Mouse (Mus musculus) liver, embryonic 16.5 days (tissue): ENCODE results near the gene Rbm45. TPM values are rescaled to one million over a fixed set of nuclear protein-coding genes. Genes with fewer than 3 reads are reported as not detected.

Source experiments
- ATAC-seq: fragments of 200-750 bp; cut with Nextera tagmentation; 2 replicates; pipeline ENCODE4 v1.8.0; 2017; ENCODE audit warnings: low read depth, mild to moderate bottlenecking, moderate number of reproducible peaks, moderate library complexity
- H3K27ac ChIP-seq: fragments of 300-500 bp; sonication (generic); 2 replicates; pipeline ENCODE4 v1.5.1; 2014; ENCODE audit warnings: mild to moderate bottlenecking, low read length
- H3K27me3 ChIP-seq: fragments of 300-500 bp; sonication (generic); 2 replicates; pipeline ENCODE4 v1.6.1; 2014; ENCODE audit warnings: low read depth, low read length, mixed read lengths; ENCODE audit not compliant: control insufficient read depth, insufficient read depth
- H3K36me3 ChIP-seq: fragments of 300-500 bp; sonication (generic); 2 replicates; pipeline ENCODE4 v1.6.1; 2014; ENCODE audit warnings: mild to moderate bottlenecking; ENCODE audit not compliant: control insufficient read depth, insufficient read depth
- H3K4me1 ChIP-seq: fragments of 300-500 bp; sonication (generic); 2 replicates; pipeline ENCODE4 v1.6.1; 2014; ENCODE audit warnings: low read depth, low read length, mixed read lengths; ENCODE audit not compliant: control insufficient read depth
- H3K4me2 ChIP-seq: fragments of 300-500 bp; sonication (generic); 2 replicates; pipeline ENCODE4 v1.6.1; 2014; ENCODE audit warnings: low read depth, low read length, mixed read lengths
- H3K4me3 ChIP-seq: fragments of 300-500 bp; sonication (generic); 2 replicates; pipeline ENCODE4 v1.5.1; 2014; ENCODE audit warnings: low read depth, mild to moderate bottlenecking, low read length
- H3K9ac ChIP-seq: fragments of 300-500 bp; sonication (generic); 2 replicates; pipeline ENCODE4 v1.6.1; 2014; ENCODE audit warnings: low read depth, low read length
- H3K9me3 ChIP-seq: fragments of 300-500 bp; sonication (generic); replicated peaks from 2 replicates; pipeline ENCODE4 v1.6.1; 2016; ENCODE audit warnings: low read length; ENCODE audit not compliant: control insufficient read depth
- WGBS: fragments of 180-500 bp; shearing (Covaris S2); extraction: QIAGEN DNeasy Blood & Tissue Kit; methylation state at CpG from one replicate; pipeline ENCODE4 v1.1.7; 2014; ENCODE audit not compliant: insufficient replicate concordance; 5-methylcytosine and 5-hydroxymethylcytosine counted together
- polyA plus RNA-seq: library from polyadenylated mRNA; unstranded; fragments of >200 nt; fragmentation: Nextera tagmentation; extraction: Ambion mirVana; gene quantifications from 2 replicates; pipeline ENCODE4 v1.2.1, GENCODE M21; 2015

Rbm45 gene
- polyA plus RNA-seq, 1 experiment from 2014 or later: 4.9 TPM

DNA sequence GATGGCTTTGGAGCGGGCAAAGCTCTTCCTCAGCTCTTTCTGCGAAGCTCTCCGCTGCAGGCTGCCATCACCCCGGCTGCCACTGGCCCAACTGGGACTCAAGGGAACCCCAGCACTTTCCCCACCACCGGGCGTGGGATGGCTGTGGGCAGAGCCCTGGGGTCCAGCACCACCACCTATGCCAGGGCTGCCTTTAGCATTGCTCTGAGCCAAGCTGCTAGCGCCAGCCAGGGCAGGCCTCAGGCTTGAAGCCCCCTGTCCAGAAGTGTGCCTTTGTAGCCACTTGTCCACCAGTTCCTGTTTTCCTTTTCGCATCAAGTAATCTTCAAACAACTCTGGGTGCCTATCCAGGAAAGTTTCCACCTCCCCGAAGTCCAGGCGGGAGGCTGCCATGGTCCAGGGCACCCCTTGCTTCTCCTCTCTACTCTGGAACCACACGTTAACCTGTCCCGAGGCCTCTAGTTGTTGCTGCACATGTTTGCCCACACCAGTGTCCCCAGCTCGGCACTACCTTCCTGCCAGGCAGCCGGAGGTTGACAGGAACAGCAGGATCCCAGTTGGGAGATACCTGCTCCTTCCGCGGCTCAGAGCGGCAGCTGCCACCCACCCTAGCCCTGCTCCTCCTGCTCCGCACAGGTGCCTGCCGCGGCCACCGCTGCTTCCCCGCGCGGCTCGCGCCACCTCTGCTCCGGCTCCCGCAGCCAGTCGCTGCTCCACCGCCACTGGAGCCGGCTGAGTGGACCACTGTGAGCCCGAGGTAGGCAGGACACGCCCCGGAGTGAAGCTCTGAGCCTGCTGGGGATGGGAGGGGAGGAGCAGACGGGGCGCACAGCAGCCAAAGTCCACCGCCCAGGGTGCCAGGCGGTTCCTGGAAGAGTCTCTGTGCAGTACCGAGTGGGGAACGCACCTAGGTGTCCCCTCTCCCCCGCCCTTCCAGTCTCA is 31.3 kb upstream of the Rbm45 start, which contains the start of gene Pde11a:
Gene Pde11a, minus strand, starts transcription at position 560 of the 942 bp plus-strand sequence.
- Histone ChIP-seq H3K9ac (no peak within 1 kb of the TSS), H3K27me3 (peaks cover 6% of the 10 kb centered on the region), H3K4me1 (no peaks in the 10 kb centered on the region), H3K27ac (no peak within 1 kb of the TSS), H3K4me3 (peak within 1 kb of the TSS; percentile 44), H3K9me3 (no peaks in the 10 kb centered on the region), H3K4me2 (peak within 1 kb of the TSS; percentile 61), H3K36me3 (no peaks in the 10 kb centered on the region)
- peak; percentile 58; the same call in 1 of the 2 replicates for ATAC-seq
- 14% methylated on average over 41 of the region's 41 CpGs for WGBS

DNA sequence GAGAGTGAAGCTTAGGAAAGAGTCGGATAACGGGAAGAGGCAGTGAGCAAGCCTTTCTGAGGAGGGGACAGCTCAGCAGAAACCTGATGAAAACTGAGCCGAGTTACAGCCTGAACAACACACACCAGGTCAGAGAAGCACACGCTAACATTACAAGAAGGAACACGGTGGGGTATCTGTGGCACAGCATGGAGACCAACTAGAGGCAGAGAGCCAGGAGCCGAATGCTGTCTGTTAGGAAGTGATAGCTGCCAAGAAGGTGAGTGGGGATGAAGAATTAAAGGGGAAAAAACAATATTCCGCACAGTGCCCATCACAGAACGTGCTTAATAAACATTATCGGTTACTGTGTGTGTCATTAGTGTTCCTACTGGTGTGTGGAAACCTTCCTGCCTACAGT is 27.6 kb upstream of the Rbm45 start:
- Histone ChIP-seq H3K36me3 (no peaks in the 10 kb centered on the region), H3K4me2 (no peak overlapping the region), H3K27ac (no peak overlapping the region), H3K4me1 (no peaks in the 10 kb centered on the region), H3K27me3 (peaks cover 6% of the 10 kb centered on the region), H3K9ac (no peak overlapping the region), H3K9me3 (no peaks in the 10 kb centered on the region), H3K4me3 (no peak overlapping the region)
- 74% methylated on average over 9 of the region's 9 CpGs for WGBS
- no peak for ATAC-seq

DNA sequence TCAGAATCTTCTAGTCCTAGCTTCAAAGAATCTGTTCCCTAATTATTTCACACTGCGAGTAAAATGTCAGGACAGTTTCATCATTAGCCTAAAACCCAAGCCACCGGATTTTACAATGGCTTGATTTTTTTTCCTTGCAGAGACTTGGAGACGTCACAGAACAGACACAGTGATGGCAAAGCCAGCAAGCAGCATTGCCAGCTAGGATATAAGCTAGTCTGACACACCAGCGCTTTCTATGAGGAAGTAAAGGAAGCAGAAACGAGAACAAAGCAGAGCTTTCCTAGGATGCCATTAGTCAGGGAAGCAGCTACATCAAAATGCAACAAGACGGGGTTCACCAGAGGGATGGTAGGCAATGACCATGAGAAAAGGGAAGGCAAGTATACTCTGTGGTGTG is 21.9 kb upstream of the Rbm45 start:
- no peaks in the 10 kb centered on the region for H3K36me3 ChIP-seq
- H3K9me3 ChIP-seq: no peaks in the 10 kb centered on the region
- H3K4me3 ChIP-seq: no peak overlapping the region
- no peak for ATAC-seq
- no peaks in the 10 kb centered on the region for H3K4me1 ChIP-seq
- no peak overlapping the region for H3K27ac ChIP-seq
- 57% methylated on average over 6 of the region's 6 CpGs for WGBS
- no peak overlapping the region for H3K4me2 ChIP-seq
- no peak overlapping the region for H3K9ac ChIP-seq
- H3K27me3 ChIP-seq: no peaks in the 10 kb centered on the region

DNA sequence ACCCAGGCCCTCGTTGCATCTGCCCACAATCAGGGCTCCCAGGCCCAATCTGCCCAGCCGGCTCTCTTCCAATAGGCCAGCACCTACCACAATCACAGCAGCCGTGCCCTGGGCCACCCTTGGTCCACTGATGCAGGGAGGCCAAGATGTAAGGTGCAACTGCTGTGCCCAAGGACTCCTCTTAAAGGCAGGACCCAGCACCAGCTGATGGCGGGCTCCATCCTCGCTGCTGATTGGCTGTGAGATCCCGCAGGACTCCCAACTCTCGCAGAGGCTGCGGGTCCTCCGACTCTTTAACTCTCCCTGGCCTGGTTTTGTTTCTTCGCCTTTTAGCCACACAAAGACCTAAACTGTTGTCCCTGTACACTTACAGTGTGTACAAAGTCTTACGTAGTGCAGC is 9.6 kb upstream of the Rbm45 start, which contains the start of gene Cyct:
Gene Cyct, minus strand, starts transcription at position 225 of the 400 bp plus-strand sequence.
- H3K27me3 ChIP-seq: no peaks in the 10 kb centered on the region
- ATAC-seq: no peak
- no peak within 1 kb of the TSS for H3K4me3 ChIP-seq
- H3K27ac ChIP-seq: no peak within 1 kb of the TSS
- no peak within 1 kb of the TSS for H3K4me2 ChIP-seq
- no peaks in the 10 kb centered on the region for H3K4me1 ChIP-seq
- no peaks in the 10 kb centered on the region for H3K9me3 ChIP-seq
- WGBS: 75% methylated on average over 11 of the region's 11 CpGs
- no peak within 1 kb of the TSS for H3K9ac ChIP-seq
- no peaks in the 10 kb centered on the region for H3K36me3 ChIP-seq

DNA sequence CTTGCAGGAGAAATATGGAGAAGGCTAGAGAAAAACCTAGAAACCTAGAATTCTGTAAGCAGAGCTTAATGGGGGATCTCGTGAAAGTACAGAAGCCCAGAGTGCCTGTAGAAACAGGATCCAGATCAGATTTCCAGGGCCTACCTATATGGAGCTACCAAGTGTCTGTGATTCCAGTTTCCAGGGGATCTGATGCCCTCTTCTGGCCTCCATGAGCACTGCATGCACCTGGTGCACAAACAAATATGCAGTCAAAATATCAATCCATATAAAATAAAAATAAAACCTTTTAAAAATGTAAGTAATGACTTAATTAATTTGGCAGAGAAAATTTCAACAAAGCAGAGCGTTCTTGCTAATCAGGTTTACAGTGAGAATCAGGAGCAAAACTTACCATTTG is 7.7 kb upstream of the Rbm45 start:
- H3K4me3 ChIP-seq: no peak overlapping the region
- no peaks in the 10 kb centered on the region for H3K4me1 ChIP-seq
- no peaks in the 10 kb centered on the region for H3K36me3 ChIP-seq
- WGBS: 35% methylated on average over 2 of the region's 2 CpGs
- no peaks in the 10 kb centered on the region for H3K27me3 ChIP-seq
- no peak overlapping the region for H3K27ac ChIP-seq
- no peaks in the 10 kb centered on the region for H3K9me3 ChIP-seq
- no peak for ATAC-seq
- H3K9ac ChIP-seq: no peak overlapping the region
- H3K4me2 ChIP-seq: no peak overlapping the region

DNA sequence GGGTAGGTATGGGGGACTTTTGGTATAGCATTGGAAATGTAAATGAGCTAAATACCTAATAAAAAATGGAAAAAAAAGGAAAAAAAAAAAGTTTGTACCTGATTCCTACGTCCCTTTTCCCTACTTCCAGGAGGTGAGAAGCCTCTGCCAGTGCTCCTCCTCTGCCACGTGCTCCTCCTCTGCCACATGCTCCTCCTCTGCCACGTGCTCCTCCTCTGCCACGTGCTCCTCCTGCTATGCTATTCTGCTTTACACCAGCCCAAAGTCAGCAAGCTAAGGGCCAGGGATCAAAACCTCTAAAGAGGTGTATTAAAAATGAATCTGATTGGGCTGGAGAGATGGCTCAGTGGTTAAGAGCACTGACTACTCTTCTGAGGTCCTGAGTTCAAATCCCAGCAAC is 4.0 kb upstream of the Rbm45 start:
- no peak overlapping the region for H3K9ac ChIP-seq
- H3K4me3 ChIP-seq: no peak overlapping the region
- no peak overlapping the region for H3K27ac ChIP-seq
- no peak for ATAC-seq
- 38% methylated on average over 4 of the region's 4 CpGs for WGBS
- H3K36me3 ChIP-seq: no peaks in the 10 kb centered on the region
- no peaks in the 10 kb centered on the region for H3K9me3 ChIP-seq
- peaks cover 4% of the 10 kb centered on the region for H3K4me1 ChIP-seq
- H3K27me3 ChIP-seq: no peaks in the 10 kb centered on the region
- H3K4me2 ChIP-seq: no peak overlapping the region

DNA sequence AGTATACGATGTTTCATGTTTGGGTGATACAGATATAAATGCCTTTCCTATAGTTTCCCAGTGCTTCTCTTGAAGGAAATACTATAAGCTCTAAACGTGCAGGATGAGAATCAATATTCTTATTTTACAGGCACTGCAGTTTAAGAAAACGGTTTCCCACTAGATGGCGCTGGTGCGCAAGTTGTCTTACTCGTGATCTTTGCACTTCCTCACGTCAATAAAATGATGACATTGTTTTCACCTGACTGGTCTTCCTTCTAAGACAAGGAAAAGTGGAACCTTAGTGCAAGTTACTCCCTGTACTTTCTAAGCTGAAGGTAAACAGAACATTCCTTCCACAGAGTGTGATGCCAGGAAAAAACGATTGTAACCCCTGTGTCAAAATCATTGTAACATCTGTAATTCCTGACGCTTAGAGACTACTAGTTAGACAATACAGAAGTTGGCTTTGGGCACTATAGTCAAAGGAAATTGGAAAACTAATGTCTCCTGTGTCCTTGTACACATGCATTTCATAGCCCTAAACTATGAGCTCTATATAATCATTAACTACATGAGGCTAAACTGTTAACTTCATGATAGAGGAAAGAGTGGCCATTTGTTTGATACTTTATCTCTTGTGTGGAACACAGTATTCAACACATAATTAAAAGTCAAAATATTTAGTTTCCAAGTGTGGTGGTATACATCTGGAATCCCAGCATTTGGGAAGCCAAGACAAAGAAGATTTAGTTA is 2.4 kb upstream of the Rbm45 start:
- H3K4me1 ChIP-seq: peaks cover 14% of the 10 kb centered on the region
- no peaks in the 10 kb centered on the region for H3K36me3 ChIP-seq
- no peak overlapping the region for H3K9ac ChIP-seq
- H3K4me3 ChIP-seq: no peak overlapping the region
- H3K9me3 ChIP-seq: no peaks in the 10 kb centered on the region
- no peak overlapping the region for H3K4me2 ChIP-seq
- no peak for ATAC-seq
- no peaks in the 10 kb centered on the region for H3K27me3 ChIP-seq
- no peak overlapping the region for H3K27ac ChIP-seq
- 14% methylated on average over 9 of the region's 9 CpGs for WGBS

DNA sequence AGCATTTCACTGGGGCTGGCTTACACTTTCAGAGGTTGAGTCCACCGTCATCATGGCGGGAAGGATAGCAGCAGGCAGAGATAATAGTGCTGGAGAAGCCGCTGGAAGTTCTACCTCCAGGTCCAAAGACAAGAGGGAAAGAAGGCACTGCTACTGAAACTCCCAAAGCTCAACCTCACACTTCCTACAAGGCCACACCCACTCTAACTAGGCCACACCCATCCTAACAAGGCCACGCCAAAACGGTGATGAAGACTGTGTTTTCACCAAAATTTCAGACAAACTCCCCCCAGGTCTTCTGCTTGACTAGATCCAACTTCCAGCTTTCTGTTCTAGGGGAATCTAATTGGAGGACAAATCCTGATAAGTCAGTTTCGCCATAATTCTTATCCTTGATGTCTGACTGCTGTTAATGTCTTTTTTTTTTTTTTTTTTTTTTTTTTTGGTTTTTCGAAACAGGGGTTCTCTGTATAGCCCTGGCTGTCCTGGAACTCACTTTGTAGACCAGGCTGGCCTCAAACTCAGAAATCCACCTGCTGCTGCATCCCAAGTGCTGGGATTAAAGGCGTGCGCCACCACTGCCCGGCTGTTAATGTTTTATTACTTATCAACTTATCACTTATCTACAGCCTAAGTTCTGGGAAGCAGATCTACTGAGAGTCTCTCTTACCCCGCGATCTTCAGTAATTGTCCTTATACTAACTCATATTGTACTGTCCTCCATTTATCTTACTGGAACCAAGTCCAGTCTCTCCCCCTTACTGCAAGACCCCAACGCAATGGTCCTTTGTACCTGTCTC is 723 bp upstream of the Rbm45 start:
- H3K36me3 ChIP-seq: peaks cover 2% of the 10 kb centered on the region; the same call in 1 of the 2 replicates
- peak overlapping the region; percentile 97 for H3K4me3 ChIP-seq
- peak overlapping the region; percentile 89 for H3K4me2 ChIP-seq
- 46% methylated on average over 13 of the region's 13 CpGs for WGBS
- H3K4me1 ChIP-seq: peaks cover 14% of the 10 kb centered on the region
- H3K27me3 ChIP-seq: no peaks in the 10 kb centered on the region
- ATAC-seq: no peak
- no peaks in the 10 kb centered on the region for H3K9me3 ChIP-seq
- no peak overlapping the region for H3K27ac ChIP-seq
- H3K9ac ChIP-seq: no peak overlapping the region
